Mouse (Mus musculus): ENCODE measurements around the gene Cnih2. TPM values are rescaled to one million over a fixed set of nuclear protein-coding genes. Genes with fewer than 3 reads are reported as not detected.

The Cnih2 gene
- total and polyA plus RNA-seq, 3 experiments, result 0.72 to 1.7 TPM; not detected in 1

- Histone ChIP-seq H3K9ac (ENCODE audit: insufficient read depth, low read depth) (no peak overlapping the region), H3K4me1 (ENCODE audit: control insufficient read depth in 1 of 2, insufficient read depth in 2 of 2) (peaks cover 10 to 14% of the 10 kb centered on the region in 2 experiments), H3K4me2 (ENCODE audit: insufficient read depth, low read depth, poor library complexity, severe bottlenecking) (no peak overlapping the region), H3K27ac (ENCODE audit: insufficient read depth, low read depth) (no peak overlapping the region), H3K79me2 (replicated peaks; ENCODE audit: control insufficient read depth, extremely low read depth, insufficient read depth, poor library complexity, severe bottlenecking) (no peaks in the 10 kb centered on the region), H3K4me3 (replicated peaks in 1 of 3; ENCODE audit: low read depth in 2 of 3, low read length in 2 of 3, poor library complexity in 1 of 3) (no peak overlapping the region), H3K36me3 (replicated peaks in 1 of 2; ENCODE audit: control insufficient read depth in 1 of 2, insufficient read depth in 1 of 2, low read length in 1 of 2) (no peaks in the 10 kb centered on the region), H3K9me3 (replicated peaks; ENCODE audit: low read length) (peaks cover 5% of the 10 kb centered on the region), H3K27me3 (replicated peaks) (peaks cover 64% of the 10 kb centered on the region)
- dilution Hi-C loops (cut with MboI; ENCODE audit: extremely low pct_ligation_motif_present, extremely low pct_unique_long_range_greater_than_20kb, low sequenced_read_pairs) (no loop called here), in situ Hi-C loops (cut with MboI; ENCODE audit: low pct_ligation_motif_present, low pct_unique_long_range_greater_than_20kb, low sequenced_read_pairs) (no loop called here)
- no peak for DNase-seq (ENCODE audit: extremely low read depth)
- TF ChIP-seq POLR2AphosphoS2 (IDR thresholded peaks at IDR 0.05; ENCODE audit: low read depth, low read length), result no peak
- TF ChIP-seq IRF4 (IDR thresholded peaks at IDR 0.05; ENCODE audit: low read depth, low read length), result no peak
- TF ChIP-seq KAT2A (IDR thresholded peaks at IDR 0.05; ENCODE audit: insufficient replicate concordance, low read length), result no peak
- no peak for TF ChIP-seq PAX5 (IDR thresholded peaks at IDR 0.05; ENCODE audit: low read length)
- TF ChIP-seq USF1 (IDR thresholded peaks at IDR 0.05; ENCODE audit: low read depth, low read length), result no peak
- no peak for TF ChIP-seq ZMIZ1 (IDR thresholded peaks at IDR 0.05; ENCODE audit: low read depth, low read length)
- no peak for TF ChIP-seq RAD21 (IDR thresholded peaks at IDR 0.05; ENCODE audit: low read depth, low read length)
- TF ChIP-seq CTCF (conservative IDR thresholded peaks at IDR 0.05 in 1 of 2, IDR thresholded peaks at IDR 0.05 in 1 of 2; ENCODE audit: low read depth in 2 of 2, low read length in 2 of 2), result no peak
- no peak for TF ChIP-seq ETS1 (conservative IDR thresholded peaks at IDR 0.05; ENCODE audit: low read depth, low read length)
- no peak for TF ChIP-seq USF2 (conservative IDR thresholded peaks at IDR 0.05; ENCODE audit: low read depth, low read length)
- no peak for TF ChIP-seq CHD2 (IDR thresholded peaks at IDR 0.05; ENCODE audit: low read length)
- TF ChIP-seq CHD1 (IDR thresholded peaks at IDR 0.05; ENCODE audit: low read depth, low read length), result no peak
- TF ChIP-seq UBTF (IDR thresholded peaks at IDR 0.05; ENCODE audit: low read depth, low read length), result no peak
- TF ChIP-seq E2F4 (IDR thresholded peaks at IDR 0.05; ENCODE audit: insufficient replicate concordance, low read depth, low read length), result no peak
These were observed 14.1 kb downstream of the Cnih2 start for GRCm38 (mm10) chr19:5083961-5084833.

- H3K36me3 ChIP-seq (replicated peaks in 1 of 2; ENCODE audit: control insufficient read depth in 1 of 2, insufficient read depth in 1 of 2, low read length in 1 of 2), result no peaks in the 10 kb centered on the region
- in situ Hi-C loops (cut with MboI; ENCODE audit: low pct_ligation_motif_present, low pct_unique_long_range_greater_than_20kb, low sequenced_read_pairs) (no loop called here), dilution Hi-C loops (cut with MboI; ENCODE audit: extremely low pct_ligation_motif_present, extremely low pct_unique_long_range_greater_than_20kb, low sequenced_read_pairs) (no loop called here)
- TF ChIP-seq KAT2A (IDR thresholded peaks at IDR 0.05; ENCODE audit: insufficient replicate concordance, low read length), result no peak
- no peak for TF ChIP-seq JUN (IDR thresholded peaks at IDR 0.05; ENCODE audit: insufficient read depth, low read depth, low read length)
- TF ChIP-seq EP300 (IDR thresholded peaks at IDR 0.05; ENCODE audit: low read length), result no peak
- no peak for TF ChIP-seq USF2 (conservative IDR thresholded peaks at IDR 0.05; ENCODE audit: low read depth, low read length)
- TF ChIP-seq MAFK (IDR thresholded peaks at IDR 0.05; ENCODE audit: insufficient replicate concordance, low read length), result no peak
- no peak for TF ChIP-seq GABPA (IDR thresholded peaks at IDR 0.05; ENCODE audit: insufficient replicate concordance, low read depth, low read length)
- no peak for TF ChIP-seq NELFE (IDR thresholded peaks at IDR 0.05; ENCODE audit: low read depth, low read length)
- TF ChIP-seq ELF1 (IDR thresholded peaks at IDR 0.05; ENCODE audit: low read depth, low read length), result no peak
- TF ChIP-seq MAX (IDR thresholded peaks at IDR 0.05; ENCODE audit: low read length), result no peak
- TF ChIP-seq BHLHE40 (IDR thresholded peaks at IDR 0.05; ENCODE audit: low read depth, low read length), result no peak
- no peak for TF ChIP-seq POLR2A (IDR thresholded peaks at IDR 0.05; ENCODE audit: low read depth, low read length)
- no peak for TF ChIP-seq USF1 (IDR thresholded peaks at IDR 0.05; ENCODE audit: low read depth, low read length)
- TF ChIP-seq ZMIZ1 (IDR thresholded peaks at IDR 0.05; ENCODE audit: low read depth, low read length), result no peak
- TF ChIP-seq ETS1 (conservative IDR thresholded peaks at IDR 0.05; ENCODE audit: low read depth, low read length), result no peak
- TF ChIP-seq TCF12 (IDR thresholded peaks at IDR 0.05; ENCODE audit: low read depth, low read length), result no peak
- no peak for TF ChIP-seq E2F4 (IDR thresholded peaks at IDR 0.05; ENCODE audit: insufficient replicate concordance, low read depth, low read length)
- peaks cover 5% of the 10 kb centered on the region for H3K9me3 ChIP-seq (replicated peaks; ENCODE audit: low read length)
- H3K4me3 ChIP-seq (replicated peaks in 1 of 3; ENCODE audit: low read depth in 2 of 3, low read length in 2 of 3, poor library complexity in 1 of 3), result no peak overlapping the region
- H3K4me2 ChIP-seq (ENCODE audit: insufficient read depth, low read depth, poor library complexity, severe bottlenecking), result no peak overlapping the region
- no peak overlapping the region for H3K9ac ChIP-seq (ENCODE audit: insufficient read depth, low read depth)
- peaks cover 75% of the 10 kb centered on the region for H3K27me3 ChIP-seq (replicated peaks)
- H3K27ac ChIP-seq (ENCODE audit: insufficient read depth, low read depth), result peak overlapping the region; percentile 2; the same call in 1 of the 2 replicates
- DNase-seq (ENCODE audit: extremely low read depth), result no peak
- H3K4me1 ChIP-seq (ENCODE audit: control insufficient read depth in 1 of 2, insufficient read depth in 2 of 2), result peaks cover 4 to 13% of the 10 kb centered on the region in 2 experiments
- no peaks in the 10 kb centered on the region for H3K79me2 ChIP-seq (replicated peaks; ENCODE audit: control insufficient read depth, extremely low read depth, insufficient read depth, poor library complexity, severe bottlenecking)
These were observed 15.7 kb downstream of the Cnih2 start for GRCm38 (mm10) chr19:5082596-5082995.
